Mouse (Mus musculus): ENCODE measurements around the gene Nfib. TPM values are rescaled to one million over a fixed set of nuclear protein-coding genes. Genes with fewer than 3 reads are reported as not detected.

The Nfib gene
- total RNA-seq, 2 experiments from 2014 or later, result 79.7 to 96.6 TPM

GRCm38 (mm10) chr4:82691126-82692008 is 14.2 kb downstream of the Nfib start:
- intact Hi-C loops (cut with DNase I), result no loop called here
- DNase-seq (ENCODE audit: low spot score in 2 of 2), result no peak

- intact Hi-C loops (cut with DNase I), result no loop called here
- DNase-seq (ENCODE audit: low spot score in 2 of 2), result peak in 1 of 2 experiments; percentile 9
These were observed 15.3 kb downstream of the Nfib start for GRCm38 (mm10) chr4:82690267-82690666.

GRCm38 (mm10) chr4:82686037-82686436 is 19.5 kb downstream of the Nfib start:
- intact Hi-C loops (cut with DNase I), result no loop called here
- no peak for DNase-seq (ENCODE audit: low spot score in 2 of 2)

GRCm38 (mm10) chr4:82684088-82684715 is 21.3 kb downstream of the Nfib start:
- peak; percentile 35 to 46 for DNase-seq (ENCODE audit: low spot score in 2 of 2)
- intact Hi-C loops (cut with DNase I), result no loop called here

- no peak for DNase-seq (ENCODE audit: low spot score in 2 of 2)
- intact Hi-C loops (cut with DNase I), result no loop called here
These were observed 22.0 kb downstream of the Nfib start for GRCm38 (mm10) chr4:82683583-82683982.

- DNase-seq (ENCODE audit: low spot score in 2 of 2), result no peak
- intact Hi-C loops (cut with DNase I), result no loop called here
These were observed 29.4 kb downstream of the Nfib start for GRCm38 (mm10) chr4:82676104-82676503.

GRCm38 (mm10) chr4:82667271-82667872 is 38.2 kb downstream of the Nfib start:
- DNase-seq (ENCODE audit: low spot score in 2 of 2), result no peak
- intact Hi-C loops (cut with DNase I), result no loop called here

- DNase-seq (ENCODE audit: low spot score in 2 of 2), result no peak
- intact Hi-C loops (cut with DNase I), result no loop called here
These were observed 41.1 kb downstream of the Nfib start for GRCm38 (mm10) chr4:82664436-82664835.

- intact Hi-C loops (cut with DNase I), result no loop called here
- no peak for DNase-seq (ENCODE audit: low spot score in 2 of 2)
These were observed 41.7 kb downstream of the Nfib start for GRCm38 (mm10) chr4:82663749-82664381.

- DNase-seq (ENCODE audit: low spot score in 2 of 2), result no peak
- intact Hi-C loops (cut with DNase I), result no loop called here
These were observed 42.9 kb downstream of the Nfib start for GRCm38 (mm10) chr4:82662626-82663025.

- intact Hi-C loops (cut with DNase I), result no loop called here
- no peak for DNase-seq (ENCODE audit: low spot score in 2 of 2)
These were observed 43.3 kb downstream of the Nfib start for GRCm38 (mm10) chr4:82662222-82662621.

GRCm38 (mm10) chr4:82661215-82661614 is 44.3 kb downstream of the Nfib start:
- DNase-seq (ENCODE audit: low spot score in 2 of 2), result no peak
- intact Hi-C loops (cut with DNase I), result no loop called here

GRCm38 (mm10) chr4:82645679-82646078 is 59.9 kb downstream of the Nfib start:
- no peak for DNase-seq (ENCODE audit: low spot score in 2 of 2)
- intact Hi-C loops (cut with DNase I), result no loop called here

- intact Hi-C loops (cut with DNase I), result loop anchor here (5.0 kb wide), 1 partner anchor 288 kb away; no protein-coding TSS in a partner anchor
- no peak for DNase-seq (ENCODE audit: low spot score in 2 of 2)
These were observed 60.8 kb downstream of the Nfib start for GRCm38 (mm10) chr4:82644797-82645196.

GRCm38 (mm10) chr4:82643734-82644085 is 61.8 kb downstream of the Nfib start:
- DNase-seq (ENCODE audit: low spot score in 2 of 2), result no peak
- intact Hi-C loops (cut with DNase I), result loop anchor here (5.0 kb wide), 1 partner anchor 289 kb away; no protein-coding TSS in a partner anchor

- intact Hi-C loops (cut with DNase I), result loop anchor here (5.0 kb wide), 1 partner anchor 289 kb away; no protein-coding TSS in a partner anchor
- DNase-seq (ENCODE audit: low spot score in 2 of 2), result peak; percentile 18 to 28
These were observed 62.4 kb downstream of the Nfib start for GRCm38 (mm10) chr4:82643022-82643733.

GRCm38 (mm10) chr4:82641066-82641680 is 64.4 kb downstream of the Nfib start:
- intact Hi-C loops (cut with DNase I), result loop anchor here (5.0 kb wide), 1 partner anchor 291 kb away; no protein-coding TSS in a partner anchor
- DNase-seq (ENCODE audit: low spot score in 2 of 2), result no peak

GRCm38 (mm10) chr4:82638251-82638650 is 67.3 kb downstream of the Nfib start:
- DNase-seq (ENCODE audit: low spot score in 2 of 2), result no peak
- intact Hi-C loops (cut with DNase I), result no loop called here

GRCm38 (mm10) chr4:82637633-82638032 is 67.9 kb downstream of the Nfib start:
- DNase-seq (ENCODE audit: low spot score in 2 of 2), result no peak
- intact Hi-C loops (cut with DNase I), result no loop called here

Measured in left cerebral cortex, postnatal 36 days (tissue).